Mouse (Mus musculus): Measurements from ENCODE around the gene Immp1l. TPM values are rescaled to one million over a fixed set of nuclear protein-coding genes. Genes with fewer than 3 reads are reported as not detected.

The Immp1l gene
- total and polyA plus RNA-seq, 3 experiments = 3.7 to 116 (median 33.3) TPM

GRCm38 (mm10) chr2:105910611-105911010 lies 6.2 kb downstream of the Immp1l start:
- no peak for TF ChIP-seq TAL1 (conservative IDR thresholded peaks at IDR 0.05; ENCODE audit: low read depth, low read length)
- TF ChIP-seq GATA1 (IDR thresholded peaks at IDR 0.05; ENCODE audit: borderline replicate concordance, low read length) = no peak
- TF ChIP-seq CTCF (IDR thresholded peaks at IDR 0.05; ENCODE audit: low read depth, low read length) = no peak
- no peak for TF ChIP-seq GATA2 (IDR thresholded peaks at IDR 0.05; ENCODE audit: borderline replicate concordance, low read depth, low read length)
- TF ChIP-seq POLR2AphosphoS5 (IDR thresholded peaks at IDR 0.05; ENCODE audit: insufficient replicate concordance, low read depth, low read length) = no peak
- ATAC-seq (ENCODE audit: extremely low read depth, insufficient number of reproducible peaks, low FRiP score, poor library complexity, severe bottlenecking) (no peak), DNase-seq (ENCODE audit: low spot score) (no peak)

DNA sequence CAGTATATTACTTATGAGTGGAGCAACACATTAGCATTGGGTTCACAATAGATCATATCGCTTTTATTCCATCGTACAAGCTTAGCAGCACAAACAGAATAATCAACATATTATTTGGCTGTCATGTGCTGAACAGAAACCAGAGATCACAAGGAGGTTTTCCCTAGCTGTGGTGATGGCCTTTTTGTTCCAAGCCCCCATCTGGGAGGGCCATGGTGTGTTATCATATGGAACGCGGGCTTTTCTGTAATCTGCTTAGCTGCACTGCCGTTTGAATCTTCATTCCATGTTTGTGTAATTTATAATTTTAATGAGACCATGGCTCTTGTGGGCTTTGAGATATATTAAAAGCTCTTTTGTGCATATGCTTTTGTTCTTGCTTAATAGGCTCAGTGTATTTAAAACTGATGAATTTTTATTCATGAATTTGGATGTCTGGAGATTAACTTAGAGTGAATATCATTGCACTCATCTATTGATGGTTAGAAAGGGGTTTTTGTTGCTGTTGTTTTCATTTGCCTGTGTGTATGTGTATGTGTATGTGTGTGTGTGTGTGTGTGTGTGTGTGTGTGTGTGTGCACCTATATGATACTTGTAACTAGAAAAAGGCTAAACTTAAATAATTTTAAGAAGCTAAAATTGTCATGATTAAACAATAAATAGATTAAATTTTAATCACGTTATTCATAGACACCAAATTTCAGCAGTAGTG lies 9.4 kb downstream of the Immp1l start:
- TF ChIP-seq TAL1 (conservative IDR thresholded peaks at IDR 0.05; ENCODE audit: low read depth, low read length) = no peak
- no peak for TF ChIP-seq GATA2 (IDR thresholded peaks at IDR 0.05; ENCODE audit: borderline replicate concordance, low read depth, low read length)
- no peak for TF ChIP-seq POLR2AphosphoS5 (IDR thresholded peaks at IDR 0.05; ENCODE audit: insufficient replicate concordance, low read depth, low read length)
- no peak for TF ChIP-seq GATA1 (IDR thresholded peaks at IDR 0.05; ENCODE audit: borderline replicate concordance, low read length)
- TF ChIP-seq CTCF (IDR thresholded peaks at IDR 0.05; ENCODE audit: low read depth, low read length) = no peak
- no peaks in the 10 kb centered on the region for H3K9me3 ChIP-seq (replicated peaks)
- no peak overlapping the region for H3K4me3 ChIP-seq (ENCODE audit: low read depth, low read length)
- ATAC-seq (ENCODE audit: extremely low read depth, insufficient number of reproducible peaks, low FRiP score, poor library complexity, severe bottlenecking) (no peak), DNase-seq (ENCODE audit: low spot score) (no peak)
- H3K4me1 ChIP-seq (ENCODE audit: insufficient read depth, low read depth, low read length) = 0 out of 2 replicates have a peak, but pooled peaks cover 8% of the 10 kb centered on the region
- H3K36me3 ChIP-seq (replicated peaks) = peaks cover 24% of the 10 kb centered on the region
- no peaks in the 10 kb centered on the region for H3K27me3 ChIP-seq (ENCODE audit: insufficient read depth, low read length)

More at GRCm38 (mm10) chr2:105910611-105911010, 6.2 kb downstream of the Immp1l start:
- peaks cover 29% of the 10 kb centered on the region for H3K36me3 ChIP-seq (replicated peaks)
- H3K27me3 ChIP-seq (ENCODE audit: insufficient read depth, low read length) = no peaks in the 10 kb centered on the region
- peaks cover 14% of the 10 kb centered on the region for H3K4me1 ChIP-seq (ENCODE audit: insufficient read depth, low read depth, low read length)
- H3K4me3 ChIP-seq (ENCODE audit: low read depth, low read length) = no peak overlapping the region
- no peaks in the 10 kb centered on the region for H3K9me3 ChIP-seq (replicated peaks)

GRCm38 (mm10) chr2:105916671-105917070 lies 12.2 kb downstream of the Immp1l start:
- peaks cover 5% of the 10 kb centered on the region; the same call in 1 of the 2 replicates for H3K4me1 ChIP-seq (ENCODE audit: insufficient read depth, low read depth, low read length)
- H3K4me3 ChIP-seq (ENCODE audit: low read depth, low read length) = no peak overlapping the region
- H3K9me3 ChIP-seq (replicated peaks) = no peaks in the 10 kb centered on the region
- H3K27me3 ChIP-seq (ENCODE audit: insufficient read depth, low read length) = no peaks in the 10 kb centered on the region
- ATAC-seq (ENCODE audit: extremely low read depth, insufficient number of reproducible peaks, low FRiP score, poor library complexity, severe bottlenecking) (no peak), DNase-seq (ENCODE audit: low spot score) (no peak)
- peaks cover 16% of the 10 kb centered on the region for H3K36me3 ChIP-seq (replicated peaks)
- no peak for TF ChIP-seq CTCF (IDR thresholded peaks at IDR 0.05; ENCODE audit: low read depth, low read length)
- no peak for TF ChIP-seq POLR2AphosphoS5 (IDR thresholded peaks at IDR 0.05; ENCODE audit: insufficient replicate concordance, low read depth, low read length)
- no peak for TF ChIP-seq GATA1 (IDR thresholded peaks at IDR 0.05; ENCODE audit: borderline replicate concordance, low read length)
- no peak for TF ChIP-seq TAL1 (conservative IDR thresholded peaks at IDR 0.05; ENCODE audit: low read depth, low read length)
- no peak for TF ChIP-seq GATA2 (IDR thresholded peaks at IDR 0.05; ENCODE audit: borderline replicate concordance, low read depth, low read length)

GRCm38 (mm10) chr2:105917623-105918346 lies 13.3 kb downstream of the Immp1l start:
- ATAC-seq (ENCODE audit: extremely low read depth, insufficient number of reproducible peaks, low FRiP score, poor library complexity, severe bottlenecking) (no peak), DNase-seq (ENCODE audit: low spot score) (no peak)
- Histone ChIP-seq H3K4me3 (ENCODE audit: low read depth, low read length) (no peak overlapping the region), H3K27me3 (ENCODE audit: insufficient read depth, low read length) (no peaks in the 10 kb centered on the region), H3K9me3 (replicated peaks) (no peaks in the 10 kb centered on the region), H3K4me1 (ENCODE audit: insufficient read depth, low read depth, low read length) (peaks cover 9% of the 10 kb centered on the region; the same call in 1 of the 2 replicates), H3K36me3 (replicated peaks) (peaks cover 16% of the 10 kb centered on the region)
- no peak for TF ChIP-seq GATA1 (IDR thresholded peaks at IDR 0.05; ENCODE audit: borderline replicate concordance, low read length)
- no peak for TF ChIP-seq GATA2 (IDR thresholded peaks at IDR 0.05; ENCODE audit: borderline replicate concordance, low read depth, low read length)
- no peak for TF ChIP-seq TAL1 (conservative IDR thresholded peaks at IDR 0.05; ENCODE audit: low read depth, low read length)
- no peak for TF ChIP-seq CTCF (IDR thresholded peaks at IDR 0.05; ENCODE audit: low read depth, low read length)

- DNase-seq (ENCODE audit: low spot score) (no peak), ATAC-seq (ENCODE audit: extremely low read depth, insufficient number of reproducible peaks, low FRiP score, poor library complexity, severe bottlenecking) (no peak)
- Histone ChIP-seq H3K27me3 (ENCODE audit: insufficient read depth, low read length) (no peaks in the 10 kb centered on the region), H3K4me3 (ENCODE audit: low read depth, low read length) (no peak overlapping the region), H3K9me3 (replicated peaks) (no peaks in the 10 kb centered on the region), H3K4me1 (ENCODE audit: insufficient read depth, low read depth, low read length) (peaks cover 7% of the 10 kb centered on the region), H3K36me3 (replicated peaks) (peaks cover 16% of the 10 kb centered on the region)
- TF ChIP-seq GATA1 (IDR thresholded peaks at IDR 0.05; ENCODE audit: borderline replicate concordance, low read length) (no peak), CTCF (IDR thresholded peaks at IDR 0.05; ENCODE audit: low read depth, low read length) (no peak), GATA2 (IDR thresholded peaks at IDR 0.05; ENCODE audit: borderline replicate concordance, low read depth, low read length) (no peak)
Measured at GRCm38 (mm10) chr2:105950131-105950530, 45.7 kb downstream of the Immp1l start.

DNA sequence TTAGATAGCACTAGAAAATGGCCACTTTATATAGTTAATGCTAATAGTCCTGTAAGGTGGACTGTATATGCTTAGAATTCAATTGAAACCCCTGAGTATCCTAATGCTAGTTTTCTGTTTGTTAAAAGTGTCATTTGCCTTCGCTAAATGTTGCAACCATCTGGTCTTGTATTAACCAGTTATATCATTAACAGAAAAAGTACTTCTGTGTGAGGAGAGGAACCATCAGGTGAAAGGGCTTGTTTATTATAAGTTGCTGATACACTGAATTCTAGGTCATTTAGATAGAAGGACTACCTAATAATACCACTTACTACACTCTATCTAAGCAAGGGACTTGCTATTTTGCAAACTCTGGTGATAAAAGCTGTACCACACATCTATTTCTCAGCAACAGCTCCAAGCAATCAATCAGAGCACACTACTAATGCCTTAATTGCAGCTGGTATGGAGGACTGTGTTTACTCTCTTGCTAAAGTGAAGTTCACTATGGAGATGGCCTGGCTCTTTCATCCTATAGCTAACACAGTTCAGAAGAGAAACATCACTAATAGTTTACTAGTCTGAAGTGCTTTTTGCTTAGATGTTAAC lies 47.0 kb downstream of the Immp1l start:
- Histone ChIP-seq H3K27me3 (ENCODE audit: insufficient read depth, low read length) (no peaks in the 10 kb centered on the region), H3K4me1 (ENCODE audit: insufficient read depth, low read depth, low read length) (peaks cover 7% of the 10 kb centered on the region), H3K9me3 (replicated peaks) (no peaks in the 10 kb centered on the region), H3K4me3 (ENCODE audit: low read depth, low read length) (no peak overlapping the region), H3K36me3 (replicated peaks) (peaks cover 19% of the 10 kb centered on the region)
- DNase-seq (ENCODE audit: low spot score) (no peak), ATAC-seq (ENCODE audit: extremely low read depth, insufficient number of reproducible peaks, low FRiP score, poor library complexity, severe bottlenecking) (no peak)
- TF ChIP-seq CTCF (IDR thresholded peaks at IDR 0.05; ENCODE audit: low read depth, low read length) = no peak
- TF ChIP-seq GATA1 (IDR thresholded peaks at IDR 0.05; ENCODE audit: borderline replicate concordance, low read length) = no peak
- no peak for TF ChIP-seq POLR2AphosphoS5 (IDR thresholded peaks at IDR 0.05; ENCODE audit: insufficient replicate concordance, low read depth, low read length)
- TF ChIP-seq GATA2 (IDR thresholded peaks at IDR 0.05; ENCODE audit: borderline replicate concordance, low read depth, low read length) = no peak
- TF ChIP-seq TAL1 (conservative IDR thresholded peaks at IDR 0.05; ENCODE audit: low read depth, low read length) = no peak
